Mouse (Mus musculus): ENCODE results near the gene Hap1. TPM values are rescaled to one million over a fixed set of nuclear protein-coding genes. Genes with fewer than 3 reads are reported as not detected.
A peak's percentile ranks its signal among the peaks of the same experiment; 100 is the strongest.

Gene Hap1
- not detected in 2 replicates for total RNA-seq (2015)
- not detected in 2 replicates for total RNA-seq (2017)

DNA sequence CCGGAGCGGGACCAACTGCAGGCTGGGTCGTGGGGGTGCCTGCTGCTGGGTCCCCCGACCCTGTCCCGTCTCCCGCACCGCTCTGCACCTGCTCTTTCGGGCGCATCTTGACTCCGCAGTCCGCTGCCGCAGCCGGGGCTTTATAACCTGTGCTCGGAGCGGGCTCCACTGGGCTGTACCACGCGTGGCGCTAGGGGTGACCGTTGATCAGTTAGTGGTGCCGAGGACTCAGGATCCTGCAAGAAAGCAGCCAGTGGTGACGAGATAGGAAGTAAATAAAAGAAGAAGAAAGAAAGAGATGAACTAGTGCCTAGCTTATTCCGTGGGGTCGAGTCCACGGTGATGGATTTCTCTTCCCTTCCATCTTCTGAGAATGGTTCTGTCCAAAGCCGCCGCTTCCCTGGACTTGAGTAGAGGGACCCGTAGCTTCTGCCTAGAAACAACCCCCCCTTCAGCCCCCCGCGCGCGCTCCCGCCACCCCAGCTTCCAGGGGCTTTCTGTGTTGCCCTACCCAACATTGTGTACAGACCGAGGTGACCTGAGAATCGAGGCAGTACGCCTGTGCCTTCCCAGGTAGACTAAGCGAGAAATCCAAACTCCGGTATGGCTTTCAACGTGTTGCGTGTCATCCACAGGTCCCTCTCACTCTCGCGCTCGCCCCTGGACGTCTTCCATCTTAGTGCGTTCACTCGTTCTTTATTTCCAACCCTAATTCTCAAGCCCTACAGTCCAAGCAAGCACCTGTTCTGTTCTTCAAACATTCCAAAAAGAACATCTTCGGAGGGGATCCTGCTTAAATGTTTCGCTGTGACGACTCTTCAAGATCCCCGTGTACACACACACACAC lies at the start of gene Hap1:
Gene Hap1 (minus strand): TSS at position 157 of the 847 bp plus-strand sequence.
- peak; percentile 51; the same call in 1 of the 2 replicates for ATAC-seq (ENCODE audit: poor library complexity, severe bottlenecking)

- ATAC-seq (ENCODE audit: poor library complexity, severe bottlenecking) = no peak
Observed at GRCm38 (mm10) chr11:100404456-100405074, 48.6 kb upstream of the Hap1 start.

DNA sequence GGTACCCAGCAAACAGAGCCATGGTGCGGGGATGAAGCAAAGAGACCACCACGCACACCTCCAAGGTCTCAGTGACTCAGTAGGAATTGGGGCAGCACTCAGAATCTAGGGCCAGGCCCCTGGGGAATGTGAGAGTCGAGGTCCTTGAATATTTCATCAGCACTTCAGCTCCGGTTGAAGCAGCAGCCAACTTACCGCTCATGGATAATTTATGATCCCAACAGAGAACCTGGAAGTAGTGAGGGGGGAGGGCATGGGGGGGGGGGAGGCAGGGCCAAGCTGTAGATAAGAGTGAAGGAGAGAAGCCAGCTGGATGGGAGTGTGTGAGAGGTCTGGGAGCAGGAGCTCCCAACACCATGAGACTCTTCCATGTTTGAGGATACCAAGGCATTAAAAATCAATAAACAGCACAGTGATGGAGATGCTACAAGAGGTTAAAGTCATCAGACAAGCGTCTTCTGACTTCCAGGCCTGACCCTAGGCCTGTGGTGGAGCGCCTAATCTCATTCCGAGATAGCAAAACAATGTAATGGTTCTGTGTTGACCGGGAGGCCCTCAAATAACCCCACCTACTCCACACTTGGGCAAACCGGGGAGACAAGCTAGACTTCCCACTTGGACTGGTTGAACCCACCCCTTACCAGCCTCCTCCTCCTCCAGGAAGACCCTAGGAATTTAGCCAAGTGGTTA lies 47.7 kb upstream of the Hap1 start:
- no peak for ATAC-seq (ENCODE audit: poor library complexity, severe bottlenecking)

- no peak for ATAC-seq (ENCODE audit: poor library complexity, severe bottlenecking)
Observed at GRCm38 (mm10) chr11:100402682-100403081, 46.8 kb upstream of the Hap1 start.

- no peak for ATAC-seq (ENCODE audit: poor library complexity, severe bottlenecking)
Observed at GRCm38 (mm10) chr11:100402240-100402639, 46.3 kb upstream of the Hap1 start.

DNA sequence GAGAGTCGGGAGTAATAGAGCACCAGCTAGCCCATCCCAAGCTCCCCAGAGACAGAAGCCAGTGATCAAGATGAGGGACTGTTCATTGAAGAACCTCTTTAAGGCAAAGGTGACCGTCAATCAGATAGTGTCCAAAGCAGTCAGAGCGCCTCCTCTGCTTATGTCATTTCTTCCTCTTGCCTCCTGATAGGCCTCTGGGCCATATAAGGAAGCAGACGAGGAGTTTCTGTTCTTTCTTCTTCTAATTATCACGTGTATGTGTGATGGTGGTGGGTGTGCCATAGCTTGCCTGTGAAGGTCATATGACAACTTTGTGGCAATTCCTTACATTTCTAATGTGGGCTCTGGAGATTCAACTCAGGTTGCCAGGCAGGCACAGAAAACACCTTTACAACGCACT lies 44.9 kb upstream of the Hap1 start:
- ATAC-seq (ENCODE audit: poor library complexity, severe bottlenecking) = peak; percentile 45

DNA sequence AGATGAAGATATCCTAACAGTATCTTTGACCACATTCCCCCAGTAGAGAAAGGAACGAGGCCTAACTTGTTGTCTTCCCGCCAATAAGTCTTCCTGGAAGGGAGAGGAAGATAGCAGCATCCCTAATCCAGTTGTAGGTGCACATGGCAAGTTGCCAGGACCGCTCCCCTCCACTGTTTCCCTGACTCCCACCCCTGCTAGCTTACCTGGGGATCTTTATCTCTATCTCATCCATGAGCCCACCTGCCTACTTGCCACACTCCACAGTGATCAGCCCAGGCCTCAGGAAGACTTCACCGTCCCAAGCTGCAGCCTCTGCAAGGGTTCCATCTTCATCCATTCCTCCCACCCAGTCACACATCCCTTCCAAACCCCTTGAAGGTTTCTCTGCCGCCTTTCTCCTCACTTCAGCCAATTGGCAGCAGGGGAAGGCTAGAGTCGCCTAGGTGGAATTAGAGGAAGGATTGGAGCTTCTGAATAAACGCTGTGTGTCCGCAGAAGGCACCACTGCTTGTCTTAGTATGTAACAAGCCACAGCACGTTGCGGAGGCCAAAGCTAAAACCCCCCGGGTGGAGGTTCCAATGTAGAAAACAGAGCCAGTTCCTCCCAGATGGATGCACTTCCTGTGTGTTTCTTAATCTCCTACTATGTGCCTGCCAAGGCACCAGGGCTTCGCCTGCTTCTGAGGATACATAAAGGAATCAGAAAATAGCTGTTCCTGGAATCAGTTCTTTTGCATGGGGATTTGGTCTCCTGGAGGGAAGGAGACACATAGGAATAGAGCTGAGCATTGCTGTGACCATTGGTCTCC lies 44.0 kb upstream of the Hap1 start:
- no peak for ATAC-seq (ENCODE audit: poor library complexity, severe bottlenecking)

DNA sequence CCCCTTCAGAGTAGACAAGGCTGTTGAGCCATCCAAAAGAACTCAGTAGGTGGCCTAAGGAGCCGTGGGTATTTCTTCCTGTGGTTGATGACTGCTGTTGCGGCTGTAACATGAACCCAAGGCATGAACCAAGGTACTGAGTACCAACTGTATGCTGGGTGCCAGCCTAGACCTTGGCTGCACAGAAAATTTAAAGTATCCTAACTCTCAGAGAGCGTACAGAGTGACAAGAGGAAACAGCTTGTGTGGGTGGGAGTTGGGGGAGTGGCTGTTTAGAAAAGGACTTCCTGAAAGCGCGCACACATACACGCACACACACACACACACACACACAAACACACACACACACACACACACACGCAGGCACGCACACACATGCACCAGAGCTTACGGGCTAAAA lies 43.4 kb upstream of the Hap1 start:
- no peak for ATAC-seq (ENCODE audit: poor library complexity, severe bottlenecking)

- no peak for ATAC-seq (ENCODE audit: poor library complexity, severe bottlenecking)
Observed at GRCm38 (mm10) chr11:100398517-100398916, 42.6 kb upstream of the Hap1 start.

DNA sequence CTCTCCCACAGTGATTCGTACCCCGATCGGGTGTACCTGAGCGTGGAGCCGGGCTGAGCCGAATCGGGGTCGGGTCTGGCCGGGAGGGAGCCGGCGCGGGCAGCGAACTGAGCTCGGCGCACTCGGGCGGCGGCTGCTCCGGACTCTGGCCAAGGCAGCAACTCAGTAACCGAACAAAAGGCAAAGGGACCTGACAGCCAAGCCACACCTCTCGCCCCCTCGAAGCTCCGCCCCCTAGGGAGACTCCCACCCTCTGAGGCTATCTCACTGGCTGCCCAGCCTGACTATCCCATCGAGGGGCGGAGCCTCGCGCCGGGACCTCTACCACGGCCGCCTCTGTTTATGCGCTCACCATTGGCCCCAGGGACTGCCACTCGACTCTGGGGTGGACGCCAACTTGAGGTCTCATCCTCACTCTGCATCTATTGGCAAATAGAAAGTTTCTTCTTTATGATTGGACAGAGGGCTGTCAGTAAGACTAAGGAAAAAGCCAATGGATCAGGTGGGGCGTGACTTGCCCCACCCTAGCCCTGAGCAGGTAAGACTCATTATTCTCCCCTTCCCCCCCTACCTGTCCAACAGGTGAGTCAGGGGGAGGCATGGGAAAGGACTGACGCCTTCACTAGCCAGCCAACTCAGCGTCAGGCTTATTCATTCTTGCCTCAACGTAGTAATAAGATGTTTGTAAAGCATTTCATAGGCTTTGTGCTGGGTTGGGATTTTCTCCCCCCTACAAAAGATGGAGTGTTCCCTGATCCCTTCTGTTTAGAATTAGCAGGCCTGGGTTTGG lies 41.9 kb upstream of the Hap1 start, which contains the start of gene Jup:
Gene Jup (minus strand): TSS at position 164 of the 790 bp plus-strand sequence.
- ATAC-seq (ENCODE audit: poor library complexity, severe bottlenecking) = peak; percentile 86

DNA sequence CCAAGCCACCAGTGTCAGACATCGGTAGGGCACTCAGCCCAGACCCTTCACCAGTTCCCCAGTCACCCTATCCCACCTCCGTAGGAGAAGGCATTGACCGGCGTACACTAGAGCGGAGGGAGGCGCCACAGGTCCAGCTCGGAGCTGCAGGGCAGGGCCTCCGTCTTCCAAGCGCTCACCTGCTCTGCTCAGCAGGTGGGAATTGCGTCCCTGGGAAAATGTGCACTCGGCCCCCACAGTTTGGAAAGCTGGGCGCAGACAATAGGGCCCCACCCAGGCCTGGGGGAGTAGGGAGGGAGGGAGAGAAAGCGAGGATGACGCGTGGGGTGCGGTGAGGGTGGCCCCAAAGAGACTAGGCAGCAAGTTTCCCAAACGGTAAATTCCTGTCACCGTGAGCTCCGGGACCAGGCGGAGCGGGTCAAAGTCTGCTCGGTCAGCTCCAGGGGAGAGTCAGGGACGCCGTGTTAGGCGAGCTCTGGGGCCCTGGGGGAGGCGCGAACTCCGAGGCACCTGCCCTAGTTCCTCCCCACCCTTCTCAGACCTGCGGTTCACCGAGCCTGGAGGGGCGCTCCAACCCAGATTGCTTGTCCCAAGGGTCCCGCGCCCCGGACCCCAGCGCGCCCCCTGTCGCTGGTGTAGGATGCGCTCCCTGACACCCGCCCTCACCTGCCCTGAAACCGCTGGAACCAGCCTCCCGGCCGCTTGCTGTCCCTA lies 41.1 kb upstream of the Hap1 start:
- peak; percentile 7 for ATAC-seq (ENCODE audit: poor library complexity, severe bottlenecking)

DNA sequence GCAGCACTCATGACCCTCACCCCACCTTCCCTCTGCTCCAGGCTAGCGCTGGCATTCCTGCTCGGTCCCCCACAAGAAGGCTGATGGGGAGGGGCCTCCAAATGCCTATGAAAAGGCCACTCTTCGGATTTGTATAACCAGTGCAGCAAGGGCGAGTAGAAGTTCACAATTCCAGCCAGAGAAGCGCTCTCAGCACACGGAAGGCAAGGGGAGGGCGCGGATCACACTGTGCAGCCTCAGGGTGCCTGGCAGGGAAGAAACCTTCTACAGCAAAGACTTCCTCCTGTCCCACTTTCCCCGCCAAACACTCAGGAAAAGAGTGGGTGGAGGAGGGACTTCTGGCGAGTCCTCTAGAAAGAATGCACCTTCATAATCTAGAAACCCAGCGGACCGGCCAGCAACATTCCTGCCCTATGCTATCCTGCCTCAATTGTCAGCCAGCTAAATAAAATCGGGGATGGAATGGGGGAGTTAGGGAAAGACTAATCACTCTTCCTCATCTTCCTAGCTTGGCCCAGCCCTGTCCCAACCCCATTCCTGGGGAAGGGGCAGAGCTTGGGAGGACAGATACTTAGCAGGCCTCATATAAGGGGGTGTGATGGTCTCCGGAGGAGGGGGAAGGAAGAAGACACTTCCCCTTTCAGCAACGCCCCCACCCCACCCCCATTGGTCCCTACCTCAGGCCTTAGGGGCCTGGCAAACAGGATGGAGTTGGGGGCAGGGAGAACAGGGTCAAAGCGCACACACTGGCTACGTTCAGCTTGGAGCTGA lies 40.1 kb upstream of the Hap1 start:
- ATAC-seq (ENCODE audit: poor library complexity, severe bottlenecking) = no peak

- peak; percentile 37 for ATAC-seq (ENCODE audit: poor library complexity, severe bottlenecking)
Observed at GRCm38 (mm10) chr11:100395200-100395599, 39.3 kb upstream of the Hap1 start.

GRCm38 (mm10) chr11:100394353-100395074 lies 38.6 kb upstream of the Hap1 start:
- ATAC-seq (ENCODE audit: poor library complexity, severe bottlenecking) = no peak

- ATAC-seq (ENCODE audit: poor library complexity, severe bottlenecking) = no peak
Observed at GRCm38 (mm10) chr11:100393733-100394132, 37.8 kb upstream of the Hap1 start.

DNA sequence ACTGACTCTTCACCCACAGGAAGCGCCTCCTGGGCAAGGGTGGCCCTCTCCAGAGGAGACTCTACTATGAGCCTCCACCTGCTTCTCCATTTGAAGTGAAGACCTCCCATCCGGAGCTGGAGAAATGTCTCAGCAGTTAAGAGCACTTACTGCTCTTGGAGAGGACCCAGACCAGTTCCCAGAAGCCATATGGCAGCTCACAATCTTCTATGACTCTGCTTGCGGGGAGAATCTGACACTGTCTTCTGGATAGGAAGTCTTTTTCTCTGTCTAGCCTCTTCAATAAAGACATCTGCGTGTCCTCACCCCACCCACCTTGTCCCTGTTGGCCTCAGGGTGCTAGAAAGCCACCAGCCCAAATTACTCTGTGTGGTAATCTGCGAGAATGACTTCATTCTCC lies 37.0 kb upstream of the Hap1 start:
- no peak for ATAC-seq (ENCODE audit: poor library complexity, severe bottlenecking)

DNA sequence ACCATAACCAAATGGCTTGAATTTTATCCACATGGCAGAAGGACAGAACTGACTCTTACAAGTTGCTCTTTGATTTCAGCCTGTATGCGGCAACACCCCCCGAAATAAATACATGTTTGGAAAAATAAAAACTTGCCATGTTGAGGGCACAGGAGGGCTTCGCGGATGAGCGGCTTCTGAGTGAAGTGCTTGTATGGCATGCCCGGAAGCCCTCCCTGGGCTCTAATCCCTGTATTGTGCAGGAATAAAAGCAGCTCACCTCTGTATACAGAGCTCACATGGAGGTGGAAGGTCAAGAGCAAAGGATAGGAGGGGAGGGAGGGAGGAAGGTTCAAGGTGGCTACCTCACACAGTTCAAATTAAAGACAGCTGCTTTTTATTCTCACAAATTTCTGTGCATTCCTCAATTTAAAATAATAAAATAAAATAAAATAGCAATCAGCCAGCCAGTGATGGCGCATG lies 36.0 kb upstream of the Hap1 start:
- ATAC-seq (ENCODE audit: poor library complexity, severe bottlenecking) = no peak
